Mouse (Mus musculus) small intestine, adult 2 months (tissue): ENCODE measurements around the gene Scn4a.

Source experiments
- CTCF ChIP-seq: fragments of 200-500 bp; IDR thresholded peaks from 2 replicates; pipeline ENCODE4 v1.5.1; 2012; ENCODE audit warnings: low read depth, mild to moderate bottlenecking, control low read depth, inconsistent platforms, low read length, moderate library complexity, mixed read lengths; ENCODE audit not compliant: insufficient replicate concordance, insufficient read length; ENCODE audit errors: extremely low read depth
- POLR2A ChIP-seq: fragments of 200-500 bp; IDR thresholded peaks from 2 replicates; pipeline ENCODE4 v1.6.1; 2012; ENCODE audit warnings: low read depth, mild to moderate bottlenecking, control low read depth, inconsistent platforms, low read length, moderate library complexity

DNA sequence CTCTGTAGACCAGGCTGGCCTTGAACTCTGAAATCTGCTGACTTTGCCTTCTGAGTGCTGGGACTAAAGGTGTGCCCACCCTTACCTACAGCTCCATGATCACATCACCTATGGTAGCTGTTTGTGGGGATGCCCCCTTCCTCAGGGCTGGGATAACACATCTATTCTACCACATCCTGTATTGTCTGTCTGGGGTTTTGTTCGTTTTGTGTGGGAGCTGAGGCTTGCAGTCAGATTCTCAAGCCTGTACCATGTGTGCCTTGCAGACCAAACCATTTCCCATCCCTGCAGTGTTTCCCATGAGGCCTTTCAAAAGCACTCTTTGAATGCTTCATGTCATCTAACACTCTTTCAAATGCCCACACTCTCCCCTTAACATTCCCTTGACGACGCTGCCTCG lies 1.1 kb downstream of the Scn4a start:
- TF ChIP-seq CTCF (no peak), POLR2A (no peak)
